Mouse (Mus musculus): Measurements from ENCODE around the gene Prkag2.

The Prkag2 gene

GRCm38 (mm10) chr5:24968792-24969191, 131.7 kb downstream of the Prkag2 start:
- DNase-seq (ENCODE audit: low spot score in 2 of 2) = no peak

DNA sequence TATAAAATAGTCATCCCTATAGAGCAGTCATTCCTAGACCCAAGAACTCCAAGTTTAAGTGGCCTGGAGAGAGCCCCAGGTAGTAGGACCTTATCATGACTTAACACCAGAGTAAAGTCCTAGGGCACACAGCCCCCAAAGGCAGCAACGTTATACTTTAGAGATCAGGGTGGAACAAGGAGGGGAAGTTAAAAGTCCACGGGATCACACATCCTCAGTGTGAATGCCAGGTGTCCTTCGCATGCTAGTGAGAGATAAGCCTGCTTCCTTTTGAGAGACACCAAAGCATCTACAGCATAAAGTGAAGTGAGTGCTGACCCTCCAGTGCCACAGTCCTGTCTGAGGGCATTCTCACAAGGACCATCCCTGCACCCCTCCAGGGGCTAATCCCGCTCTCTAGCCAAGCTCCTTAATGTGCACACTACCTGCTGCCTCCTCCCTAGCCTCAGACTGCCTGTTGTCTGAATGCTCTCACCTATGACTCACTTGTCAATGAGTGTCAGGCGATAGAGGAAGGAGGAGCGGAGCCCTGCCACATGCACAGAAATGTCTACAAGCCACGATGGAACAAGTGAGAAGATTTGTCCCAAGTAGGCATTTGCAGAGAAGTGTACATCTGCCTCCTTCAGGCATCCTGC, 132.4 kb downstream of the Prkag2 start:
- no peak for DNase-seq (ENCODE audit: low spot score in 2 of 2)

DNA sequence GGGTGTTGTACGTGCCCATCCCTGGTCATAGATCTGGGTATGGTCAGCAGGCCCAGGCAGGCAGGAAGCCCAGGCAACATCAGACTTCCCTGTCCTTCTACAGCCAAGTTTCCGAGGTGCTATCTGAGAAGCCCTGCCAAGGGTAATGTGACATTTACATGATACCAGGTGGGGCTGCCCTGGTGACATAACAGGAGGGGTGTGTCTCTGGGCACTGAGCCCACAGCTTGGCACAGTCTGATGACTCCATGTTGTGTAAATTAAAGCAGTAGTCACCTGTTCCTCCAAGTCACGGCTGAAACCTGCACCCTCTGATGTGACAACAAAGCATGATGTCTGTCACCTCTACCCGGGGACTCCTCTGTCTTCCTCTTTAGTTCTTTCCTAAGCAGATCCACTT, 136.7 kb downstream of the Prkag2 start:
- DNase-seq (ENCODE audit: low spot score in 2 of 2) = peak in 1 of 2 experiments; percentile 32

- no peak for DNase-seq (ENCODE audit: low spot score in 2 of 2)
These were observed 139.7 kb downstream of the Prkag2 start for GRCm38 (mm10) chr5:24960791-24961190.

DNA sequence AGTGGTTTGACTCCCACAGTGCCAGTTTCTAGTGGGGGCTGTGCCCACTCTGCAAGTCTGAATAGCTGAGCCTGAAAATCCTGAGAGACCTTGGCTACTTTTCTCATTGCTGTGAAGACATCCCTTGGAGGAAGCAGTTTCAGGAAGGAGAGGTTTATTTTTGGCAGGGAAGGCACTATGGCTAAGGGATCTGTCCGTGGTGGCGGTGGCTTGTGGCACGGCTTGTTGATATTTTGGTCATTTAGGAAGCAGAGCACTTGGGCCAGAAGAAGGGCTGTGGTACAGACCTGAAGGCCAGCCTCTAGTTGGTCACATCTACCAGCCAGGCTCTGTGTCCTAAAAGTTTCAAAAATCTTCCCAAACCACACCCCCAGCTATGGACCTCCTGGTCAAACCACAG, 140.7 kb downstream of the Prkag2 start:
- DNase-seq (ENCODE audit: low spot score in 2 of 2) = no peak

GRCm38 (mm10) chr5:24958596-24958995, 141.8 kb downstream of the Prkag2 start:
- DNase-seq (ENCODE audit: low spot score in 2 of 2) = no peak

GRCm38 (mm10) chr5:24956891-24957290, 143.6 kb downstream of the Prkag2 start:
- no peak for DNase-seq (ENCODE audit: low spot score in 2 of 2)

GRCm38 (mm10) chr5:24952842-24953741, 147.3 kb downstream of the Prkag2 start:
- DNase-seq (ENCODE audit: low spot score in 2 of 2) = peak in 1 of 2 experiments; percentile 25

DNA sequence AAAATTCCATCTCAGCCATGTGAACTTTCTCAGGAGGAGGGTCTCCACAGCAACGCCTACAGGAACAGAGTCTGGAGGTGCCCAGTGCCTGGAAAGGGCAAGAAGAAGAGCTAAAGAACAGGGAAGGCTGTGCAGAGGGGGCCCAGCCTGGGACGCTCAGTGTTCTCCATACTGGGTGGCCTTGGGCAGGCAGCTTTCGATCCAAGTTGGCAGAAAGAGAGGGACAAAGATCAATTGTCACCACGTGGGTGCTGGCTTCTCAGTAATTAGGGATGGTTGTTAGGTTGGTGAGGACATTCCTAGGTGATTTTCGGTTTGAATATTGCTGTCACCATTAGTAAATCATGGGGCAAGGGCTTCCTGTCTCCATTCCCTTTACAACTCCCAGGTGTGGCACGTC, 148.2 kb downstream of the Prkag2 start:
- DNase-seq (ENCODE audit: low spot score in 2 of 2) = no peak

- DNase-seq (ENCODE audit: low spot score in 2 of 2) = no peak
These were observed 149.4 kb downstream of the Prkag2 start for GRCm38 (mm10) chr5:24950891-24951574.

DNA sequence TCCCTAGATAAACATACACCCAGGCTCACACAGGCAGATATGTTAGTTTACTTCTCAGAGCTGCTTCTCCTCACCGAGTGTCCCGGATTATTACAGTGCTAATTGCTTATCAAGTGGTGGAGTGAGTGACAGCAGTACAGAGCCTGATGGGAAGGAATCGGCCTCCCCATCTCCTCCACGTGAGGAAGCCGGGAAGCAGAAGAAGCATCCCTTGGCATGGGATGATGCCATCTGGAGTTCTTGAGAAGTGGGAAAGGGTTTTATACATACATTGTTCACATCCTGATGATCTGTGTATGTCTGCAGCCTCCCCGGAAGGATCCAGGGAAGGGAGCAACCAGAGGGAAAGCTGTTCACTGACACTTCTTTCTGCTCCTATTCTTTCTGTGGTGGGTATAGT, 150.4 kb downstream of the Prkag2 start:
- no peak for DNase-seq (ENCODE audit: low spot score in 2 of 2)

DNA sequence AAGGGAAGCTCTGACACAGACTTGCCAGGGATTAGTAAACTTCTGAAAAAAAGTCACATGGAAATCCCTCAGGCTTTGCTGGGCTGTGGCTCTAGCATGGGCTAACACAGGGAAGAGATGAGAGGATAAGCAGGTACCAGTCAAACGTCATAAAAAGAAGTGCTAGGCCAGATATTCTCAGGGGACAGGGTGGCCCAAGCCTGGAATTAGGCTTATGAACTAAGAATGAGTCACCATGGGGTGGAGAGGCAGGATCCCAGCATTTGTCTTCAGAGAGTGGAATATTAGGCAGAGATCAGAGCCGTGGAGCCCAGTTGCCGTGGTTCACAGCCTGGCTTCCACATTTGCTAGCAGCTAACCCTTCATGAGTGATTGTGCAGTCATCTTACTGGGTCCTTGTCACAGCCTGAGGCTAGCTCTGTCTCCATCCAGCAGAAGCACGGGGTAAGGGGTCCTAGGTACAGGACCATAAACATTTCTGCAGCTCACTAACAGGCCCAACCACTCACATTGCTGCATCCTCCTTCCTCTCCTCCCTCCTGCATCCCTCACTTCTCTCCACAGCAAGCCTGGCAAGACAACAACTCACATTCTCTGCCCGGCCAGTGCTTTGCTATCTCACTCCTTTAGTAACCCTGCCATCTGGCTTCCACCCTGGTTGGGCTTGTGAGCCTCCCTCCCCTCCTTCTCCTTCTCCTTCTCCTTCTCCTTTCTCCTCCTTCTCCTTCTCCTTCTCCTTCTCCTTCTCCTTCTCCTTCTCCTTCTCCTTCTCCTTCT, 162.2 kb downstream of the Prkag2 start:
- DNase-seq (ENCODE audit: low spot score in 2 of 2) = no peak

DNA sequence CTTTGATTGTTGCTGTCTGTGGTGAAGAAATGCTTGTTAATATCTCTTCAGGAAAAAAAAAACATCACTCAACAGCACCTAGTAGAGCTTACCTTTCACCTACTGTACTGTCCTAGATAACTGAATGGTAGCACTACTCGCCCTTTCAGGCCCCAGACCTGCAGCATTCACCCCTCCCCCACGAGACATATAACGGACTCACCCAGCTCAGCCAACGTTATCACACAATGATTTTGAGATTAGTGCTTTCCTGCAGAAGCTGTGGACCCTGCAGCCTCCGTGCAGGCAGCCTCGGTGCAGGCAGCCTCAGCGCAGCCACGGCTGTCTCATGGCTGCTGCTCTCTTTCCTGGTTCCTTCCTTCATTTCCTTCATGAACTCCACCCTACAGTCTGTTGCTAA, 164.0 kb downstream of the Prkag2 start:
- DNase-seq (ENCODE audit: low spot score in 2 of 2) = no peak

DNA sequence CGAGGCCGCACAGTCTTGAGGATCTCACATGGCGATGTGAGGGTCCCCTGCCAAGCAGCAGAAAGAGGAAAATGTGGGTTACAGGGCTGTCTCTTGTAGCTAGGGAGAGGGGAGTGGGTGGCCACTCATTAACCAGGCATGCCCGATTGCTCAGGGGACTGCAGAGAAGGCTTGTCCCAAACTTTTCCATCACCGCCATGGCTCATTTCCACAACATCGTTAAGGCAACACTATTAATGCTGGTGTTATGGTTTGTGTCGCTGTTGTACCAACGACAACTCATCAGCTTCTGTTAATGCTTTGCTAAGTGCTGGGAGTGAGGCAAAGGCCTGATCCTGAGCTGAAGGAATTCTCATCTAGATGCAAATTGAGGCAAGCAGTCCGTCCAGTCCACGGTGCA, 165.0 kb downstream of the Prkag2 start:
- DNase-seq (ENCODE audit: low spot score in 2 of 2) = no peak

DNA sequence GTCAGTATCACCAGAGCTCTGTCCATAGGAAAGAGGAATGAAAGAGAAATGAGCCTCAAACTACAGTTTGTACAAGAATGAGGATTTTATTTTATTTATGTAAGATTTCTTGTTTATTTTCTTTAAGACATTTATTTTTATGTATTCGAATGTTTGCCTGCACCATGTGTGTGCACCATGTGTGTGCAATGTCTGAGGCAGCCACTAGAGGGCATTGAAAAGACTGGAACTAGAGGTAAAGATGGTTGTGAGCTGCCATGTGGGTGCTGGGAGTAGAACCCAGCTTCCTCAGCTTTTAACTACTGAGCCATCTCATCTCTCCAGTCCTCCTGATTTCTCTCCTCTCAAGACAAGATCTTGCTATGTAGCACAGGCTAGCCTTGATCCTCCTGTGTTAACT, 166.7 kb downstream of the Prkag2 start:
- DNase-seq (ENCODE audit: low spot score in 2 of 2) = no peak

DNA sequence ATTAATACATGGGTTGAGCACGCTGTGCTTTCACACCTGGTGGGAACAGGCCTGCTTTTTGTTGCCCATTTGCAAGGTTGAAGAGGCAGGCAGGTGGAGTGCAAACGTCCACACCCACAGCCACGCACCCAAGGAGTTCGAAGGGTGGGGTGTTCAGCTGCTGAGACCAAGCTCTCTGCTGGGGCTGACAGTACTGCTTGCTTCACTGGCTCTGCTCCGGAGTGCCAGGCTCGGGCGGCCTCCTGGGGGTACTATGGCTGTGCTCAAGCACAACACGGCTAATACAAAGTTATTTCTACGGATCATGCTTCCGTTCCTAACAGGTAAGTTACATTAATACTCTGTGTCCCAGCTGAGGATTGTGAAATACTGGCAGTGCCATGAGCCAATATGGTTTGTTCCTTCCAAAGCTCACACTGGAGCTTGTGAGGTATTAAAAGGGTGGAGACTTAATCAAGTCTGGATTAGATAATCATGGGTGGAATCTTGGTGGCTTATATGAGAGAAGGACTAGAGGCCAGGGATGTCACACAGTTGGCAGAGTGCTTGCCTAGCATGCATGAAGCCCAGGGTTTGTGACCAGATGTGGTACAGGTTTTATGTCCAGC, 168.8 kb downstream of the Prkag2 start:
- no peak for DNase-seq (ENCODE audit: low spot score in 2 of 2)

- no peak for DNase-seq (ENCODE audit: low spot score in 2 of 2)
These were observed 169.4 kb downstream of the Prkag2 start for GRCm38 (mm10) chr5:24930831-24931577.

DNA sequence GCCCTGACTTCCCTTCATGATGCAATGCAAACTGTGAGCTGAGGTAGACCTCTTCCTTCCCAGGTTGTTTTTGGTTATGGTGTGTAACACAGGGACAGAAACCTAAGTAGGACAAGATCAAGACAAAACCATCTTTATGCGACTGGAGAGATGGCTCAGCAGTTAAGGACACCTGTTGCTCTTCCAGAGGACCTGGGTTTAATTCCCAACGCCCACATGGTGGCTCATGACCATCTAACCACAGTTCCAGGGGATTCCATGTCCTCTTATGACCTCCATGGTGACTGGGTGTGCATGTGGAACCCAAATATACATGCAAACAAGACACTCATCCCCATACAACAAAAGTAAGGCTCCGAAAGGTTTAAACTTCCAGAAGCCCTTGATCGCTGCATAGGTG, 171.6 kb downstream of the Prkag2 start:
- DNase-seq (ENCODE audit: low spot score in 2 of 2) = no peak

DNA sequence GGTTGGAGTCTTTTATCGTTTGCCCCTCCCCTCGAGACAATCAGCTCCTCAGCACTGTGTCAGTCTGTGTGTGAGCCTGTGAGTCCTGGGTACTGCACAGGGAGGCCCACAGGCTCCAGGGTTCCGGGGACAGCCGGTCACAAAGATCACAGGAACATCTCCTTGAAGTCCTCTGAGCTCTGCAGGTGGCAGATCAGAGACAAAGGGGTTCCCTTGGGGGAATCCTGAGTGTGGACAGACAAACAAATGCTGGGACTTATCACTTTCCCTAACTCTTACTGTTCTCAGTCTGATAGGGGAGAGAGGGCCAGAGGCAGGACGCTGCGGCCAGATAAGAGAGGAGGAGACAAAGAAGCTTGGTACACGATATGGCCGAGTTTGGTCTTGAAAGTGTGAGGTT, 172.7 kb downstream of the Prkag2 start:
- no peak for DNase-seq (ENCODE audit: low spot score in 2 of 2)

DNA sequence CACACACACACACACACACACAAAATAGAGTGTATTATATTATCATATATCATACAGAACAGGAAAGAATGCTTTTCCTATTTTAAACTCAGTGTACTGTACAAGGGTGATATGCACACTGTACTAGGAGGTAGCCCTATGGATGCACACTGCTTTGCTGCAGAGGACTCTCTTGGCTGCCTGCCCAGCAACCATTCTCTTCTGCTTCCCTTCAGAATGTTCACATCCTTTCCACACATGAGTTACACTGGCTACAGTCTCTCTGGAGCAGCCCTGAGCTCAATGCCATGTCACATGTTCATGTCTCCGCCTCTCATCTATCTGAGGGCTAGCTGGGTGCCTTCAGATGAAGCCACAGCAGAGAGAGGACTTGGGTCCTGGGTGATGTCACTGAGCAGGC, 181.3 kb downstream of the Prkag2 start:
- DNase-seq (ENCODE audit: low spot score in 2 of 2) = no peak

DNA sequence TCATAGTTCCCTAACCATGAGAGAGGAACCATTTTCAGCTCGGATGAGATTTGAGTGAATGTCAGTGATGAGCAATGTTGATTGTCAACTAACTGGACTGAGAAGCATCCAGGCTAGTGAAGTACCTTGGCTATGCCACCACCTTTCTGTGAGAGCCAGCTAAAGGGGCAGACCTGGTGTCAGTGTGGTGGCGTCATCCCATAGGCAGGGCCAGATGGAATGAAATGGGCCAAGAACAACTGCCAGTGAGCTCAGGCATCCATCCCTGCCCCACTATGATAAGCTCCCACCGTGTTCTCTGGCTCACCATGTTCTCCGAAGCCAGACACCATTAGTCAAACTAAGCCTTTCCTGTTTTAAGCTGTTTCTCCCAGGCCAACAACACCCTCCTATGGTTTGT, 183.9 kb downstream of the Prkag2 start:
- no peak for DNase-seq (ENCODE audit: low spot score in 2 of 2)

Measured in cerebellum, postnatal 4 days (tissue).